Mouse (Mus musculus) megakaryocyte, adult 5-6 weeks (primary cell): ENCODE results near the gene Fbxl12. TPM values are rescaled to one million over a fixed set of nuclear protein-coding genes. Genes with fewer than 3 reads are reported as not detected.

Source experiments
- ATAC-seq: 2 replicates; pipeline ENCODE4 v1.8.0; 2016; ENCODE audit warnings: mild to moderate bottlenecking, inconsistent platforms; ENCODE audit not compliant: poor library complexity, severe bottlenecking
- total RNA-seq, 2 experiments: library from RNA; stranded (forward) in 1 of 2; stranded (reverse) in 1 of 2; fragments of 153-499, 151-499 nt in 1 of 2; fragments of 221-1000, 200-1000 nt in 1 of 2; gene quantifications; 2 replicates each; pipeline versions ENCODE4 v1.2.3 to v1.2.4; 2015 to 2017

The Fbxl12 gene
- 14.4 and 20.1 TPM in 2 replicates for total RNA-seq (2015)
- 4.1 and 4.5 TPM in 2 replicates for total RNA-seq (2017)

DNA sequence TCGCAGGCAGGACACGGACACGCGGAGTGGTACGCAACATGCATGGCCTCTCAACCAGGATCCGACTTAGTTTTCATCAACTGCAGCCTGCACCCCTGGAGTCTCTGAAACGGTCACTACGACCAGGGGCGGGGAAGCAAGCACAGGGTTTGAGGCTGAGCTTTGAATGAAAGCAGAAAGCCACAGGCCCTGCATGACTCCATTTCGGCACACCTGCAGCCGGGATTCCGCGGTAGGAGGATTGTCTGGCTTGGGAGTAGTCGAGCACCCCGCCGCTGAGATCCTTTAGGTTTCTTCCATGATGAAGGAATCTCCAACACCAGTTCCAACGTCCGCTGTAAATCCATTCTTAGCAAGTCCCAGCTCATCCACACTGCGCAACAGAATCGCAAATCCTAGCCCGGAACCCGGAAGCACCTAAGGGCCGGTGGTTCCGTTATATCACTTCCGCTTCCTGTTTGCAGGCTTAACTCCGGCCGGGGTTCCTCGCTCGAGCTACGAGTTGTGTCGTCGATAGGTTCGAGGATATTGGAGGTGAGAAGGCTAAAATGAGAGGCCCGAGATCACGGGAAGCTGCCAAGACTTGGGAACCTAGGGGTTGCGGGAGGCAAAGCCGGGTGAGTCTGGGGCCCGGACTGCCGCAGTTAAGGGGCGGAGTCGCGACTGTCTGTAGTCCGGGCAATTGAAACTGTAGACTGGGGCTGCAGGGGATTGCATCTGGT is at the start of gene Fbxl12:
Gene Fbxl12 (minus strand): TSS at position 408 of the 722 bp plus-strand sequence.
- peak; percentile 78 for ATAC-seq

GRCm38 (mm10) chr9:20692863-20693262 is 48.3 kb upstream of the Fbxl12 start:
- no peak for ATAC-seq

DNA sequence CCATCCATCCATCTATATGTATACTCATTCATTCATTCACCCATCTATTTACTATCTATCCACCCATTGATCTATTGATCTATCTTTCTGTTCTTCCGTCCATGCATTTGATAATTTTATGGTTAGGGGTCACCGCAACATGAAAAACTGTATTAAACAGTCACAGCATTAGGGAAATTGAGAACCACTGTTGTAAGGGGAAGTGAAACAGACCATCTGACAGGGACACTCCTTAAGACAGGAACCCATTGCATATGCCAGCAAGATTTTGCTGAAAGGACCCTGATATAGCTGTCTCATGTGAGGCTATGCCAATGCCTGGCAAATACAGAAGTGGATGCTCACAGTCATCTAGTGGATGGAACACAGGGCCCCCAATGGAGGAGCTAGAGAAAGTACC is 45.9 kb upstream of the Fbxl12 start:
- ATAC-seq, result peak; percentile 64; the same call in 1 of the 2 replicates

DNA sequence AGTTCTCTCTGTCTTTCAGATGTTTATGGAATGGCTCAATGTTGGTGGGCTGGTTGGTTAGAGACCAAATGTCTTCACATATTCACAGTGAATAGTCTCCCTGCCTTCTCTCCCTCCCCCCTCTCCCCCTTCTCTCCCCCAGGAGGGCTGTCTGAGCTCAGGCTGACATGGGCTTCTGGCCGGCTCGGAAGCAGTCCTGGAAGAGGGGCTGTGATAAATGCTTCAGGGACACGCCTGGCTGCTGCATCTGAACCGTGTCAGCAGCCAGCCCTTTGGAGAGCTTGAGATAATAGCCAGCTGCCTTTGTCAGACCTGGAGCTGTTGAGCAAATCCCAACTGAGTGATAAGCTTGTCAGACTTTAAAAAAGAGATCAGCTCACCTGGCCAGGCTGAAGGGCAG is 45.3 kb upstream of the Fbxl12 start:
- no peak for ATAC-seq

DNA sequence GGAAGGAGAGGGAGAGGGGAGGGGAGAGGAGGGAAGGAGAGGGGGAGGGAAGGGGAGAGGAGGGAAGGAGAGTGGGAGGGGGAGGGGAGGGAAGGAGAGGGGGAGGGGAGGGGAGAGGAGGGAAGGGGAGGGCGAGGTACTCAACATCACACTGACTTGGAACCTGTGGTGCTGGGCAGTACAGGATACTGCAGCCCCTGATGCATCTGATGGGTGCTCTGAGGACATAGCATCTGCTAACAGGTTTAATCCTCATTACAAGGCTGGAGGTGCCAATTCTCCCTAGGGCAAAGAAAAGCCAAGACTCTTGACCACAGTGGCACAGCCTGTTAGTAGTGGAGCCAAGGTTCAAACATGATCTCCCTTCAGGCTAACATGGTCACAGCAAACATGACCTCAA is 44.8 kb upstream of the Fbxl12 start:
- no peak for ATAC-seq

DNA sequence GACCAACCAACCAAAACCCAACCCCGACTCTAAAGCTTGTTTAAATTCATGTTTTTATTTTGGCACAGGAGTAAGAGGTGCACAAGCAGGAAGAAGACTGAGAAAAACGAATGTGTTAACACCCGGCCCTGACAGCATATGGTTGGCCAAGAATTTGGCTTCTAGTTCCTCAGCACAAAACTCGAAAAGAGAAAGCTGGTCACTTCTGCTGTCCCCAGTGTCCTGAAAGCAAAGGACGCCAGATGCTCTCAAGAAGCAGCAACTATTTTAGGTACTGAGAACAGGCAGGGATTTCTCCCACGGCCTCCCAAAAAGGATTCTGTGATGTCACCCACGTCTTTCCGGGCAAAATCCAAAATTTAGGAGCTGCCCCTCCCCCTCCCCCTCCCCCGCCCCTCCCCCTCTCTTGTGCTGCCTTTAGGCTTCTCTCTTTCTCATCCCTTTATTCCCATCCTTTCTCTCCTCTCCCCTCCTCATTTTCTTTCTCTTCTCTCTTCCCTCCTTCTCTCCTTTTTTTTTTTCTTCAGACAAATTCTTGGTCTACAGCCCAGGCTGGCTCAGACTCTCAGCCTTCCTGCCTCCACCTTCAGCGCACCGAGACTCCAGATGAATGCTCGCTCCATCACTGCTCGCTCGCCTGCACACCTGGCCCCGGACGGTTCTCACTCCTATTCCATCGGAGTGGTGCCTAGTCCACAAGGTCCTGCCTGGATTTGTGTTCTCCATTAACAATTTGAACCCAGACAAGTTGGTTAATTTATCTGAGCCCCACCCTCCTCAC is 40.7 kb upstream of the Fbxl12 start:
- no peak for ATAC-seq

GRCm38 (mm10) chr9:20682389-20682722 is 37.8 kb upstream of the Fbxl12 start:
- no peak for ATAC-seq

DNA sequence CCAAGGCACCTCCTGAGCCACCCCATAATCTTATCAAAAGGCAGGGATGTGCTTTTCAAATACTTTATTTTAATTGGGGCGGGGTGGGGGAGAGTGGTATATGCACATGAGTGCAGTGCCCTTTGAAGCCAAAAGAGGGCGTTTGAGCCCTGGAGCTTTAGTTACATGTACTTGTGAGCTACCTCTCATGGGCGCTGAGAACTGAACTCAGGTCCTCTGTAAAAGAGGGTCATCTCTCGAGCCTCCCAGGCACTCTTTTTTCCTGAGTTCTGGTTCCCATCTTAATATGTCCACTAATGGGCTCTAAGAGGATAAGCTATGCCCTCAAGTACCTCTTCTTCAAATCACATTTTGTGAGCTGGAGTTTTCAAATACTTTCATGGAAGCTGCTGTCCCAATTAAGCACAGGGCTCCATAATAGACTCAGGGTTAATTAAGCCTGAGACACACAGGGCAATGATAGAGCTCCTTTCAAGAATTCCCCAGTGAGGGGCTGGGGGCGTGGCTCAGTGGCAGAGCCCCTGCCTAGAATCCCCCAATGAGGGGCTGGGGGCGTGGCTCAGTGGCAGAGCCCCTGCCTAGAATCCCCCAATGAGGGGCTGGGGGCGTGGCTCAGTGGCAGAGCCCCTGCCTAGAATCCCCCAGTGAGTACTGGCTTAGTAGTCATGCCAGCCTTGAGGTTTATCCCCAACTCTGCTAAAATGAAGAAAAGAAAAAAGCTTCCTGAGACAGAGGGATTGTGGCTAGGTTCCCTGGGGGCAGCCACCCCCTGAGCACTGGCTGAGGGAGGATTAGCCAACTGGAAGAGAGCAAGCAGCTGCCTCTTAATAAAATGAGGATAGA is 37.2 kb upstream of the Fbxl12 start:
- ATAC-seq, result no peak

- no peak for ATAC-seq
These were observed 35.9 kb upstream of the Fbxl12 start for GRCm38 (mm10) chr9:20680378-20680958.

DNA sequence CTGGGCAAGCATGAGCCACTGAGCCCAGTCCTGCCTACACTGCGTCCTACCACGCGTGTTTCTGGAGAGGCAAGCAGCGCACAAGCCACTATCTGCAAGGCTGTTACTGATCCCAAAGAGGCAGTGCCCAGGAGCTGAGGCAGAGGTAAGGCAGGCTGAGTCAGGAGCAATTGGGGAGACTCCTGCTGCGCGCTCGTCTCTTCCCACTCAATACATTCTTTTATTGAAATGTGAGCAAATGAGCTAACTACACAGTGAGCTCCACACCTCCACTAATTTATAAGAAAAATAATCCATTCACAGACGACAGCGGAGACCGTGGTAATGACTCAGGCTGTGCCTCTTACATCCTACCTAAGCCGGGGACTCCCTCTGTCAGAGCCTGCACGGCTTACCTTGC is 33.3 kb upstream of the Fbxl12 start:
- ATAC-seq, result no peak

GRCm38 (mm10) chr9:20672047-20672446 is 27.5 kb upstream of the Fbxl12 start:
- ATAC-seq, result no peak

DNA sequence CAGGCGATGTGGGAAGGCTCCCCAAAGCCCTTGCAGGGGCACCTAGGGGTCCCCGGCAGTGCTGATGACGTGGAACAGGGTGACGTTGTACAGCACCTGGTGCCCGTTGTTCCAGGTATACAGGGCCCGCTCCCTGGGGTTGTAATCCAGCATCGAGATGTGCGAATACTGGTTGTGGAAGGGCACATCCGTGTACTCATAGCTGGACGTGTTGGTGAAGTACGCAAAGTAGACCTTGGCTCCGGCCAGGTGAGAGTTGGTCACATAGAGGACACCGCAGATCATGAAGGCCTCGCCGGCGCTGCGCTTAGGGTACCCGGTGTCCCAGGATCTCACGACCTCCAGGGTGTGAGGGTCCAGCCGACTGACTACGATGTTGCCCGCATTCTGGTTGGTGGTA is 23.5 kb upstream of the Fbxl12 start:
- ATAC-seq, result no peak

DNA sequence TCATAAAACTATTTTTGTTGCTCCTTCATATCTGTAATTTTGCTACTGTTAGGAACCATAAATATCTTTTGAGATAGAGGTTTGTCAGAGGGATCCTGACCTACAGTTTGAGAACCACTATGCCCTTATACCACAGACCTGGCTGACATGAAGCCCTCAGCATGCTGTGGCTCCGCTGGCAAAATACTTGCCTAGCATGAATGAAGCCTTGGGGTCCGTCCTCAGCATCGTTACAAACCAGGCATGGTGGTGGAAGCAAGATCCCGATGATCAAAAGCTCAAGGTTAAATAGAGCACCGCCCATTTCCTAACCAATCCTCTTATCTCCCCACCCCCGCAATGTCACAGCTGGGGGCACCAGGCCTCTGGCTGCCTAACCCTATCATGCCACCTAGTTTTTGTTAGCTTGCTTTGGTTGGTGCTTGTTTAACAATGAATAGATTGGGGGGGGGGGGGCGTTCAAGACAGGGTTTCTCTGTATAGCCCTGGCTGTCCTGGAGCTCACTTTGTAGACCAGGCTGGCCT is 22.0 kb upstream of the Fbxl12 start:
- ATAC-seq, result no peak

GRCm38 (mm10) chr9:20665925-20666324 is 21.4 kb upstream of the Fbxl12 start:
- ATAC-seq, result no peak

- ATAC-seq, result no peak
These were observed 20.5 kb upstream of the Fbxl12 start for GRCm38 (mm10) chr9:20664982-20665637.

- ATAC-seq, result no peak
These were observed 19.8 kb upstream of the Fbxl12 start for GRCm38 (mm10) chr9:20664366-20664765.

DNA sequence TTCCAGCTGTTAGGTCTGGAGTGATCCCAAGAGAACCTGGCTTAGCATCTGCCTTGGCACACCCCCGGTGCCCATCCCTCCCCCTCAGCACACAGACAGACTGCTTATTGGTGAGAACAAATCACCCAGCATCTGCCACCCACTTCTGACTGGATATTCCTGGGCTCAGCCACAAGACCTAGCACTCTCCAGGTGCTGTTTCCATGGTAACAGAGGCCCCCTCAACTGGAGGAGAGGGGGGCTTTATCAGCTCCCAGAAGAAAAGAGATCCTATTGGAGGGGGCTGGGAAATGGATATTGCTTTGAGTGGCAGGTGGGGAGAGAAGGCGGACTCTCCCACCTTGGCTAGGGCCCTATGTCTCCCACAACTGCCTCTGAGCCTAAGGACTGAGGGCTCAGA is 19.4 kb upstream of the Fbxl12 start:
- ATAC-seq, result no peak

DNA sequence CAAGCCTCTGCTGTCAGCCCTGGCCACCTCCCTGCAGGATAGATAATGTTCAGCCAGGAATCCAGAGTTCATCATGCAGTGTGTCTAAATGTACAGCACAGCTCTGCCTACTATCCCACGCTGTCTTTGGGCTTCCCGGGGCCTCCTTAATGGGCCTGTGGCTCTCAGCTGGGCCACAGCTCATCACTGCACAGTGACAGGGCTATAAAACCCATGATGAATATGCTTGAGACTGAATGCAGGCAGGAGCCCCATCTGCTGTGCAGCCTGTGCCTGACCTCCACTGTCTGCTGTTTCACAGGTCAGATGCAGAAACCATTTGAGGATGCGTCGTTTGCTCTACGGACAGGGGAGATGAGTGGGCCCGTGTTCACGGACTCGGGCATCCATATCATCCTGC is 18.3 kb upstream of the Fbxl12 start:
- ATAC-seq, result no peak

GRCm38 (mm10) chr9:20662325-20662724 is 17.8 kb upstream of the Fbxl12 start:
- ATAC-seq, result peak; percentile 86

- no peak for ATAC-seq
These were observed 13.0 kb upstream of the Fbxl12 start for GRCm38 (mm10) chr9:20657546-20657945.
